Comparison of ENCODE assay signal across 9 mouse cellular contexts in the genomic region with DNA sequence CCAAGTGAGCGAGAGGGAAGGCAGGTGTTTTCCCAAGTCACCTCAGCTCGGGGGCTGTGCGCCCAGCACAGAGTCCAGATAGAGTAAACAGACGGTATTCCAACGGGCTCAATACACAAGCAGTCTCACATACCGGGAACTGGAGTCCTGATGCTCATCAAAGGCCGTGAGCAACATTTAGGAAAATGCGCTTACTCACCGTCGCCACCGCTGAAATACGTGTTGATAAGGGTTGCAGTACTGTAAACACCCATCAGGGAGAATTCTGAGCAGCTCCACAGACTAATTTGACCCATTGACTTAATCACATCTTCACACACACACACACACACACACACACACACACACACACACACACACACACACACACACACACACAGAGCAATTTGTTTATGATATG. TPM values are rescaled to one million over a fixed set of nuclear protein-coding genes. Genes with fewer than 3 reads are reported as not detected.
DNase-seq lines count a peak whose midpoint lies in the region; ATAC-seq and TF ChIP-seq lines count a peak whose summit lies in the region.
"Had no signal": no experiment of that assay in that cellular context is flagged by ENCODE, and none has a peak within 500 bp of the region (broad histone marks: within the 10 kb centered on the region; RNA-seq: fewer than 3 reads in every experiment).

No protein-coding gene starts in this region.

- H3K9me3 ChIP-seq in heart, embryonic 15.5 days (replicated peaks) = no peaks in the 10 kb centered on the region
- no peaks in the 10 kb centered on the region for H3K9me3 ChIP-seq in ES-E14 (ENCODE audit: control insufficient read depth, insufficient read depth, low read depth, low read length)
- H3K9me3 ChIP-seq in embryonic facial prominence, embryonic 11.5 days (replicated peaks; ENCODE audit: control insufficient read depth, low read length) = no peaks in the 10 kb centered on the region
- H3K9me3 ChIP-seq in intestine, embryonic 16.5 days (ENCODE audit: control insufficient read depth, low read length) = no peaks in the 10 kb centered on the region

- in situ Hi-C loops in ES-E14 (cut with MboI; ENCODE audit: low sequenced_read_pairs in 2 of 2, unreplicated experiment in 2 of 2) = no loop called here

- no peak overlapping the region for H3K9ac ChIP-seq in heart, embryonic 15.5 days
- no peak overlapping the region for H3K9ac ChIP-seq in ES-E14 (ENCODE audit: insufficient read depth, low read depth, low read length, poor library complexity, severe bottlenecking)
- H3K9ac ChIP-seq in embryonic facial prominence, embryonic 11.5 days (replicated peaks; ENCODE audit: low read length) = no peak overlapping the region
- 0 out of 2 replicates have a peak overlapping the region, but pooled peaks have one; percentile 66 for H3K9ac ChIP-seq in intestine, embryonic 16.5 days (ENCODE audit: low read depth, low read length)

- H3K27me3 ChIP-seq in heart, embryonic 15.5 days = peaks cover 13% of the 10 kb centered on the region
- no peaks in the 10 kb centered on the region; the same call in 1 of the 2 replicates for H3K27me3 ChIP-seq in embryonic facial prominence, embryonic 11.5 days (ENCODE audit: control insufficient read depth, insufficient read depth, low read length)
- 0 out of 2 replicates have a peak, but pooled peaks cover 6% of the 10 kb centered on the region for H3K27me3 ChIP-seq in intestine, embryonic 16.5 days (replicated peaks; ENCODE audit: control insufficient read depth, insufficient read depth, low read length)

- H3K4me2 ChIP-seq in heart, embryonic 15.5 days = peak overlapping the region; percentile 99
- H3K4me2 ChIP-seq in embryonic facial prominence, embryonic 11.5 days (ENCODE audit: low read depth, low read length) = peak overlapping the region; percentile 91
- H3K4me2 ChIP-seq in intestine, embryonic 16.5 days (ENCODE audit: low read depth, low read length) = peak overlapping the region; percentile 99

- H3K36me3 ChIP-seq in heart, embryonic 15.5 days = no peaks in the 10 kb centered on the region
- H3K36me3 ChIP-seq in ES-E14 (ENCODE audit: control insufficient read depth, insufficient read depth, low read length, poor library complexity, severe bottlenecking) = no peaks in the 10 kb centered on the region
- no peaks in the 10 kb centered on the region for H3K36me3 ChIP-seq in embryonic facial prominence, embryonic 11.5 days (replicated peaks; ENCODE audit: control insufficient read depth, insufficient read depth, low read depth, low read length)
- no peaks in the 10 kb centered on the region for H3K36me3 ChIP-seq in intestine, embryonic 16.5 days (ENCODE audit: control insufficient read depth, insufficient read depth, low read length)

- no peak for DNase-seq in heart, postnatal 14 days
- DNase-seq in ES-E14 (ENCODE audit: low read depth, low spot score) = peak; percentile 40
- DNase-seq in embryonic facial prominence, embryonic 11.5 days (ENCODE audit: low spot score) = peak; percentile 15
- peak; percentile 50 for DNase-seq in naive thymus-derived CD4-positive, alpha-beta T cell, adult 2 months (ENCODE audit: low read depth)
- DNase-seq in gastrocnemius, postnatal 36 days = no peak
- DNase-seq in lung, adult 2 months = no peak

- intact Hi-C loops in heart, postnatal 14 days (cut with DNase I) = no loop called here
- intact Hi-C loops in gastrocnemius, postnatal 36 days (cut with DNase I) = no loop called here

- TF ChIP-seq CTCF in lung, adult 2 months (IDR thresholded peaks at IDR 0.05; ENCODE audit: insufficient read depth, low read length) = no peak

- no peak for ATAC-seq in heart, embryonic 15.5 days (replicated peaks; ENCODE audit: insufficient number of reproducible peaks, insufficient read depth, low FRiP score, low read depth)
- no peak for ATAC-seq in embryonic facial prominence, embryonic 11.5 days (replicated peaks; ENCODE audit: insufficient number of reproducible peaks, low FRiP score, low TSS enrichment, low read depth)
- ATAC-seq in intestine, embryonic 16.5 days = peak; percentile 62

- H3K4me3 ChIP-seq in heart, embryonic 15.5 days = peak overlapping the region; percentile 64
- peak overlapping the region; percentile 59 to 66; a peak in 3 of 4 replicates for H3K4me3 ChIP-seq in ES-E14 (ENCODE audit: insufficient read depth in 1 of 2, low read depth in 1 of 2, low read length in 2 of 2, poor library complexity in 1 of 2, severe bottlenecking in 1 of 2)
- peak overlapping the region; percentile 41; the same call in 1 of the 2 replicates for H3K4me3 ChIP-seq in embryonic facial prominence, embryonic 11.5 days (ENCODE audit: low read depth, low read length)
- peak overlapping the region; percentile 62; the same call in 1 of the 2 replicates for H3K4me3 ChIP-seq in intestine, embryonic 16.5 days (ENCODE audit: low read length)
- H3K4me3 ChIP-seq in lung, adult 2 months (replicated peaks; ENCODE audit: extremely low read depth, low read depth, low read length) = no peak overlapping the region
- H3K4me3 ChIP-seq: myocyte had no signal

- no peak for TF ChIP-seq POLR2A in lung, adult 2 months (IDR thresholded peaks at IDR 0.05; ENCODE audit: borderline replicate concordance, extremely low read depth, low read depth, low read length)

- no peak overlapping the region for H3K27ac ChIP-seq in heart, embryonic 15.5 days
- H3K27ac ChIP-seq in ES-E14 (ENCODE audit: insufficient read depth, low read depth, low read length, poor library complexity, severe bottlenecking) = no peak overlapping the region
- H3K27ac ChIP-seq in embryonic facial prominence, embryonic 11.5 days (replicated peaks; ENCODE audit: low read depth, low read length) = no peak overlapping the region
- H3K27ac ChIP-seq in intestine, embryonic 16.5 days (ENCODE audit: low read length) = no peak overlapping the region

- peaks cover 14% of the 10 kb centered on the region for H3K4me1 ChIP-seq in heart, embryonic 15.5 days (replicated peaks)
- peaks cover 1 to 8% of the 10 kb centered on the region in 2 experiments; a peak in 2 of 4 replicates for H3K4me1 ChIP-seq in ES-E14 (ENCODE audit: control insufficient read depth in 2 of 2, insufficient read depth in 2 of 2, low read length in 2 of 2, poor library complexity in 1 of 2)
- no peaks in the 10 kb centered on the region for H3K4me1 ChIP-seq in embryonic facial prominence, embryonic 11.5 days (ENCODE audit: control insufficient read depth, insufficient read depth, low read length)
- H3K4me1 ChIP-seq in intestine, embryonic 16.5 days (ENCODE audit: control insufficient read depth, insufficient read depth, low read length) = peaks cover 6% of the 10 kb centered on the region
- H3K4me1 ChIP-seq in lung, adult 2 months (ENCODE audit: control insufficient read depth, insufficient read depth, low read length) = no peaks in the 10 kb centered on the region; the same call in 1 of the 2 replicates

- 23% methylated on average over 12 of the region's 12 CpGs for WGBS in heart, embryonic 15.5 days
- 34% methylated on average over 12 of the region's 12 CpGs for WGBS in embryonic facial prominence, embryonic 11.5 days
- 22% methylated on average over 12 of the region's 12 CpGs for WGBS in intestine, embryonic 16.5 days
- 15% methylated on average over 12 of the region's 12 CpGs for WGBS in lung, adult 2 months

TF ChIP-seq in ES-E14, 5 proteins besides CTCF, POLR2A, EP300 and RAD21:
- TF ChIP-seq ZNF384 (IDR thresholded peaks at IDR 0.05; ENCODE audit: low read depth, low read length) (no peak), HCFC1 (IDR thresholded peaks at IDR 0.05; ENCODE audit: borderline replicate concordance, insufficient read depth, low read length) (no peak), ZC3H11A (IDR thresholded peaks at IDR 0.05; ENCODE audit: borderline replicate concordance, low read depth, low read length) (0 out of 2 replicates have a peak, but pooled peaks have one; percentile 12), MAFK (IDR thresholded peaks at IDR 0.05; ENCODE audit: insufficient read depth, low read depth, low read length) (peak; percentile 59; the same call in 1 of the 2 replicates), CHD2 (IDR thresholded peaks at IDR 0.05; ENCODE audit: low read depth, low read length) (no peak)

RNA-seq across cellular contexts. Expression of a gene that starts 0.7 kb away (rescaled TPM):
- 0.25 TPM in 1 of 2 replicates, not detected in the other for polyA plus RNA-seq in heart, embryonic 15.5 days (2015; fragmentation: Nextera tagmentation; extraction: Ambion mirVana)
- not detected for total RNA-seq in heart, postnatal 14 days (2021)
- 2.3 and 3.1 TPM in 2 replicates for total RNA-seq in ES-E14 (2012; rRNA removed)
- polyA plus RNA-seq in embryonic facial prominence, embryonic 11.5 days (2014; fragmentation: Nextera tagmentation; extraction: Ambion mirVana) = 0.25 and 0.45 TPM in 2 replicates
- 0.06 TPM in 1 of 2 replicates, not detected in the other for polyA plus RNA-seq in intestine, embryonic 16.5 days (2015; fragmentation: Nextera tagmentation; extraction: Ambion mirVana)
- total RNA-seq in gastrocnemius, postnatal 36 days (2021) = not detected
- polyA plus RNA-seq in lung, adult 2 months (2012; rRNA removed) = 0.13 and 0.28 TPM in 2 replicates
- polyA plus RNA-seq: myocyte had no signal

Comparison
In these comparisons a context has a peak if more than half of its experiments do, and no peak if none do; other contexts are left out.
1. DNase-seq: peak in ES-E14 (single experiment), embryonic facial prominence, embryonic 11.5 days (single experiment) and naive thymus-derived CD4-positive, alpha-beta T cell, adult 2 months (single experiment); none in heart, postnatal 14 days (0 of 2), gastrocnemius, postnatal 36 days (0 of 2) and lung, adult 2 months (single experiment).
2. Peak in every context shown above with its lines, with median percentiles within 50 percentile points of each other: H3K4me2 ChIP-seq.